ENCODE assay signal across 10 mouse cellular contexts in genomic region chr15:96408717-96409121, GRCm38 (mm10). TPM values are rescaled to one million over a fixed set of nuclear protein-coding genes. Genes with fewer than 3 reads are reported as not detected.
A peak's percentile ranks its signal among the peaks of the same experiment; 100 is the strongest.
DNase-seq lines count a peak whose midpoint lies in the region; ATAC-seq and TF ChIP-seq lines count a peak whose summit lies in the region.
"Had no signal": no experiment of that assay in that cellular context is flagged by ENCODE, and none has a peak within 500 bp of the region (broad histone marks: within the 10 kb centered on the region; RNA-seq: fewer than 3 reads in every experiment).

No protein-coding gene starts in this region.

- ATAC-seq in embryonic facial prominence, embryonic 14.5 days (ENCODE audit: low read depth), result 0 out of 2 replicates have a peak, but pooled peaks have one; percentile 31
- ATAC-seq in liver, embryonic 13.5 days (ENCODE audit: low read depth), result peak; percentile 55

- H3K9ac ChIP-seq in embryonic facial prominence, embryonic 14.5 days (ENCODE audit: low read depth, low read length), result no peak overlapping the region
- H3K9ac ChIP-seq in ES-E14 (ENCODE audit: insufficient read depth, low read depth, low read length, poor library complexity, severe bottlenecking), result no peak overlapping the region
- H3K9ac ChIP-seq in liver, embryonic 13.5 days, result no peak overlapping the region
- H3K9ac ChIP-seq: embryonic facial prominence, embryonic 13.5 days had no signal

- 88% methylated on average over 6 of the region's 6 CpGs for WGBS in embryonic facial prominence, embryonic 14.5 days
- WGBS in embryonic facial prominence, embryonic 10.5 days, result 91% methylated on average over 6 of the region's 6 CpGs
- 88% methylated on average over 6 of the region's 6 CpGs for WGBS in liver, embryonic 13.5 days (ENCODE audit: insufficient replicate concordance)

- H3K9me3 ChIP-seq in embryonic facial prominence, embryonic 14.5 days (ENCODE audit: control insufficient read depth, low read length), result no peaks in the 10 kb centered on the region
- H3K9me3 ChIP-seq in embryonic facial prominence, embryonic 10.5 days, result no peaks in the 10 kb centered on the region
- no peaks in the 10 kb centered on the region for H3K9me3 ChIP-seq in ES-E14 (ENCODE audit: control insufficient read depth, insufficient read depth, low read depth, low read length)
- H3K9me3 ChIP-seq in liver, embryonic 13.5 days (replicated peaks), result no peaks in the 10 kb centered on the region
- H3K9me3 ChIP-seq: embryonic facial prominence, embryonic 13.5 days; midbrain, embryonic 10.5 days had no signal

- no peaks in the 10 kb centered on the region for H3K27me3 ChIP-seq in embryonic facial prominence, embryonic 14.5 days (replicated peaks; ENCODE audit: control insufficient read depth, insufficient read depth, low read length)
- H3K27me3 ChIP-seq in embryonic facial prominence, embryonic 10.5 days (replicated peaks; ENCODE audit: low read depth, poor library complexity, severe bottlenecking), result no peaks in the 10 kb centered on the region
- no peaks in the 10 kb centered on the region for H3K27me3 ChIP-seq in liver, embryonic 13.5 days
- H3K27me3 ChIP-seq: embryonic facial prominence, embryonic 13.5 days had no signal

- H3K27ac ChIP-seq in embryonic facial prominence, embryonic 14.5 days (replicated peaks; ENCODE audit: low read depth, low read length), result no peak overlapping the region
- H3K27ac ChIP-seq in embryonic facial prominence, embryonic 10.5 days (replicated peaks), result no peak overlapping the region
- H3K27ac ChIP-seq in ES-E14 (ENCODE audit: insufficient read depth, low read depth, low read length, poor library complexity, severe bottlenecking), result no peak overlapping the region
- no peak overlapping the region for H3K27ac ChIP-seq in liver, embryonic 13.5 days
- H3K27ac ChIP-seq: embryonic facial prominence, embryonic 13.5 days; midbrain, embryonic 10.5 days had no signal

- H3K4me1 ChIP-seq in embryonic facial prominence, embryonic 14.5 days (ENCODE audit: control insufficient read depth, insufficient read depth, low read length), result no peaks in the 10 kb centered on the region
- H3K4me1 ChIP-seq in embryonic facial prominence, embryonic 10.5 days, result no peaks in the 10 kb centered on the region
- H3K4me1 ChIP-seq in ES-E14 (ENCODE audit: control insufficient read depth in 2 of 2, insufficient read depth in 2 of 2, low read length in 2 of 2, poor library complexity in 1 of 2), result no peaks in the 10 kb centered on the region
- no peaks in the 10 kb centered on the region; the same call in 1 of the 2 replicates for H3K4me1 ChIP-seq in liver, embryonic 13.5 days (replicated peaks)
- H3K4me1 ChIP-seq: midbrain, embryonic 10.5 days had no signal

- no peak overlapping the region for H3K4me3 ChIP-seq in embryonic facial prominence, embryonic 14.5 days (ENCODE audit: low read depth, low read length)
- H3K4me3 ChIP-seq in embryonic facial prominence, embryonic 10.5 days, result no peak overlapping the region
- H3K4me3 ChIP-seq in ES-E14 (ENCODE audit: insufficient read depth in 1 of 2, low read depth in 1 of 2, low read length in 2 of 2, poor library complexity in 1 of 2, severe bottlenecking in 1 of 2), result no peak overlapping the region
- no peak overlapping the region for H3K4me3 ChIP-seq in liver, embryonic 13.5 days (replicated peaks)
- H3K4me3 ChIP-seq: embryonic facial prominence, embryonic 13.5 days; midbrain, embryonic 10.5 days had no signal

- in situ Hi-C loops in ES-E14 (cut with MboI; ENCODE audit: low sequenced_read_pairs in 2 of 2, unreplicated experiment in 2 of 2), result no loop called here

- DNase-seq in embryonic facial prominence, embryonic 14.5 days (ENCODE audit: low spot score), result no peak
- no peak for DNase-seq in embryonic facial prominence, embryonic 10.5 days (ENCODE audit: low spot score)
- peak; percentile 23 to 54 for DNase-seq in layer of hippocampus, adult 18-20 months (ENCODE audit: low spot score in 2 of 2)
- no peak for DNase-seq in layer of hippocampus, postnatal 10 days (ENCODE audit: low spot score in 2 of 2)
- peak; percentile 12 for DNase-seq in ES-E14 (ENCODE audit: low read depth, low spot score)
- DNase-seq in liver, embryonic 13.5 days, result no peak
- DNase-seq in adrenal gland, postnatal 4 days (ENCODE audit: low spot score in 2 of 2), result no peak
- DNase-seq in Muller cell, postnatal 12 days (ENCODE audit: inconsistent ontology term), result no peak

- H3K4me2 ChIP-seq in embryonic facial prominence, embryonic 14.5 days (ENCODE audit: low read depth, low read length), result no peak overlapping the region
- H3K4me2 ChIP-seq in liver, embryonic 13.5 days, result no peak overlapping the region
- H3K4me2 ChIP-seq: embryonic facial prominence, embryonic 13.5 days had no signal

- H3K36me3 ChIP-seq in embryonic facial prominence, embryonic 14.5 days (ENCODE audit: control insufficient read depth, insufficient read depth, low read length), result peaks cover 52% of the 10 kb centered on the region
- H3K36me3 ChIP-seq in embryonic facial prominence, embryonic 10.5 days (replicated peaks), result peaks cover 82% of the 10 kb centered on the region
- H3K36me3 ChIP-seq in ES-E14 (ENCODE audit: control insufficient read depth, insufficient read depth, low read length, poor library complexity, severe bottlenecking), result no peaks in the 10 kb centered on the region; the same call in 1 of the 2 replicates
- H3K36me3 ChIP-seq in liver, embryonic 13.5 days, result peaks cover 68% of the 10 kb centered on the region

TF ChIP-seq in ES-E14, 5 proteins besides CTCF, POLR2A, EP300 and RAD21:
- TF ChIP-seq ZNF384 (IDR thresholded peaks at IDR 0.05; ENCODE audit: low read depth, low read length) (no peak), ZC3H11A (IDR thresholded peaks at IDR 0.05; ENCODE audit: borderline replicate concordance, low read depth, low read length) (no peak), HCFC1 (IDR thresholded peaks at IDR 0.05; ENCODE audit: borderline replicate concordance, insufficient read depth, low read length) (no peak), CHD2 (IDR thresholded peaks at IDR 0.05; ENCODE audit: low read depth, low read length) (no peak), MAFK (IDR thresholded peaks at IDR 0.05; ENCODE audit: insufficient read depth, low read depth, low read length) (no peak)

RNA-seq across cellular contexts. Expression of gene Scaf11, which starts 51.9 kb away (rescaled TPM):
- 80.3 and 83.9 TPM in 2 replicates for polyA plus RNA-seq in embryonic facial prominence, embryonic 14.5 days (2014; fragmentation: Nextera tagmentation; extraction: Ambion mirVana)
- polyA plus RNA-seq in embryonic facial prominence, embryonic 10.5 days (2016; fragmentation: Nextera tagmentation; extraction: Ambion mirVana), result 116 and 118 TPM in 2 replicates
- 10 to 100 TPM; 56.4 to 57.8 TPM for total RNA-seq in layer of hippocampus, adult 18-20 months (2021)
- 10 to 100 TPM; 49.9 to 50.3 TPM for total RNA-seq in layer of hippocampus, postnatal 10 days (2021)
- 57.4 and 92.7 TPM in 2 replicates for total RNA-seq in ES-E14 (2012; rRNA removed)
- polyA plus RNA-seq in liver, embryonic 13.5 days (2015; fragmentation: Nextera tagmentation; extraction: Ambion mirVana), result 53.4 and 57.0 TPM in 2 replicates
- total RNA-seq in adrenal gland, postnatal 4 days (2021), result 100 to 1,000 TPM; 105 to 109 TPM

Comparison
In these comparisons a context has a peak if more than half of its experiments do, and no peak if none do; other contexts are left out.
1. DNase-seq: peak in layer of hippocampus, adult 18-20 months (2 of 2) and ES-E14 (single experiment); none in embryonic facial prominence, embryonic 14.5 days (single experiment), embryonic facial prominence, embryonic 10.5 days (single experiment), layer of hippocampus, postnatal 10 days (0 of 2), liver, embryonic 13.5 days (single experiment), adrenal gland, postnatal 4 days (0 of 2) and Muller cell, postnatal 12 days (single experiment).